Mouse (Mus musculus) midbrain, embryonic 14.5 days (tissue): ENCODE data around the gene Kcnq2. TPM values are rescaled to one million over a fixed set of nuclear protein-coding genes. Genes with fewer than 3 reads are reported as not detected.

ENCODE experiments used
- ATAC-seq: fragments of 200-750 bp; cut with Nextera tagmentation; 2 replicates; pipeline ENCODE4 v1.8.0; 2017; ENCODE audit warnings: moderate number of reproducible peaks, moderate library complexity; ENCODE audit not compliant: low FRiP score, low TSS enrichment
- DNase-seq: peaks from one replicate; pipeline ENCODE4 v3.0.0-alpha.2; 2015
- H3K27ac ChIP-seq: fragments of 300-500 bp; sonication (generic); replicated peaks from 2 replicates; pipeline ENCODE4 v1.5.1; 2014; ENCODE audit warnings: mild to moderate bottlenecking, low read depth, low read length, moderate library complexity
- H3K27me3 ChIP-seq: fragments of 300-500 bp; sonication (generic); 2 replicates; pipeline ENCODE4 v1.6.1; 2014; ENCODE audit warnings: low read length, control low read depth, mixed read lengths; ENCODE audit not compliant: control insufficient read depth, insufficient read depth
- H3K36me3 ChIP-seq: fragments of 300-500 bp; sonication (generic); 2 replicates; pipeline ENCODE4 v1.6.1; 2014; ENCODE audit warnings: low read length, control low read depth; ENCODE audit not compliant: control insufficient read depth, insufficient read depth
- H3K4me1 ChIP-seq: fragments of 300-500 bp; sonication (generic); 2 replicates; pipeline ENCODE4 v1.6.1; 2014; ENCODE audit warnings: mild to moderate bottlenecking, antibody characterized with exemption, low read length, control low read depth; ENCODE audit not compliant: control insufficient read depth, insufficient read depth
- H3K4me2 ChIP-seq: fragments of 300-500 bp; sonication (generic); 2 replicates; pipeline ENCODE4 v1.6.1; 2014; ENCODE audit warnings: mild to moderate bottlenecking, low read length, moderate library complexity
- H3K4me3 ChIP-seq: fragments of 300-500 bp; sonication (generic); replicated peaks from 2 replicates; pipeline ENCODE4 v1.5.1; 2014; ENCODE audit warnings: low read depth, low read length
- H3K9ac ChIP-seq: fragments of 300-500 bp; sonication (generic); replicated peaks from 2 replicates; pipeline ENCODE4 v1.6.1; 2014; ENCODE audit warnings: mild to moderate bottlenecking, low read length, moderate library complexity
- H3K9me3 ChIP-seq: fragments of 300-500 bp; sonication (generic); 2 replicates; pipeline ENCODE4 v1.6.1; 2016; ENCODE audit warnings: low read length, control low read depth, mixed read lengths; ENCODE audit not compliant: control insufficient read depth
- WGBS: fragments of 180-500 bp; shearing (Covaris S2); extraction: QIAGEN DNeasy Blood & Tissue Kit; methylation state at CpG from one replicate; pipeline ENCODE4 v1.1.7; 2014; 5-methylcytosine and 5-hydroxymethylcytosine counted together
- polyA plus RNA-seq: library from polyadenylated mRNA; unstranded; fragments of >200 nt; fragmentation: Nextera tagmentation; extraction: Ambion mirVana; gene quantifications from 2 replicates; pipeline ENCODE4 v1.2.1, GENCODE M21; 2014

Gene Kcnq2
- polyA plus RNA-seq, 1 experiment from 2014 or later: 52.4 TPM

DNA sequence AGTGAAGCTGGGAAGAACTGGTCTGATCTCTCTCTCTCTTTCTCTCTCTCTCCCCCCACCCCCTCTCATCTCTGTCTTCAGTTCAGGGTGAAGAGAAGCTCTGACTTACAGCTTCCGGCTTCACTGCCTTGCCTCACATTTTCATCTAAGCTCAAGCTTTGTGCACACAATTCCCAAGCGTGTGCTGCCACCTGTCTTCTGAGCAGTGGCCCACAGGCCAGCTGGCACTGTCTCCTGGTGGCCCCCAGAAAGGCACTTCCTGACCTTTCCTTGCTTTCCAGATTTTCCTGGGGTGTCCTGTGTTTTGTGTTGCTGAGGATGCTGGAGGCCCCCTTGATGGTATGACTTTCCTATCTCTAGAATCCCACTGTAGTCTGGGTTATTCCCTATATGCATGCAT is 31.0 kb downstream of the Kcnq2 start:
- no peak for ATAC-seq
- no peak overlapping the region for H3K9ac ChIP-seq
- H3K9me3 ChIP-seq: no peaks in the 10 kb centered on the region
- H3K27me3 ChIP-seq: no peaks in the 10 kb centered on the region
- 0 out of 2 replicates have a peak, but pooled peaks cover 8% of the 10 kb centered on the region for H3K4me1 ChIP-seq
- no peak overlapping the region for H3K4me2 ChIP-seq
- no peak overlapping the region for H3K27ac ChIP-seq
- no peak for DNase-seq
- no peak overlapping the region for H3K4me3 ChIP-seq
- H3K36me3 ChIP-seq: peaks cover 18% of the 10 kb centered on the region
- 69% methylated on average over 2 of the region's 2 CpGs for WGBS

DNA sequence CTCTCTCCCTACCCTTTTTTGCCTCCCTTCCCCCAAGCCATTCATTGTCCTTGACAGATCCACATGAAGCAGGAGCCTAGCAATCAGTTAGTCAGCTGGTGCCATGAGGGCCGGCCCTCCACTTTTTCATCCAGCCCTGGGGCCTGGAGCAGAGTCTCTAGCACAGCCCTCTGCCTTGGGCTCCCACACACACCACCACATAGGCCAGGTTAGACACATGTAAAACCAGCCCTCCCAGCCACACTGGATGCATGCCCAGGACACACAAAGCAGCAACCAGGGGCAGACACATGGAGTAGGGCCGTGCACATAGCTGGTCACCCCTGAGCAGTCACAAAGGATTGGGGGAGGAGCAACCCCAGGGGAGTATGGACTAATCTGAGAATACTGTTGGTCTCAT is 32.9 kb downstream of the Kcnq2 start:
- WGBS: 17% methylated on average over 2 of the region's 2 CpGs
- DNase-seq (no peak), ATAC-seq (no peak; the same call in 1 of the 2 replicates)
- Histone ChIP-seq H3K4me2 (no peak overlapping the region), H3K36me3 (peaks cover 20% of the 10 kb centered on the region), H3K9me3 (no peaks in the 10 kb centered on the region), H3K4me1 (0 out of 2 replicates have a peak, but pooled peaks cover 8% of the 10 kb centered on the region), H3K4me3 (no peak overlapping the region), H3K27me3 (no peaks in the 10 kb centered on the region), H3K27ac (no peak overlapping the region), H3K9ac (no peak overlapping the region)

DNA sequence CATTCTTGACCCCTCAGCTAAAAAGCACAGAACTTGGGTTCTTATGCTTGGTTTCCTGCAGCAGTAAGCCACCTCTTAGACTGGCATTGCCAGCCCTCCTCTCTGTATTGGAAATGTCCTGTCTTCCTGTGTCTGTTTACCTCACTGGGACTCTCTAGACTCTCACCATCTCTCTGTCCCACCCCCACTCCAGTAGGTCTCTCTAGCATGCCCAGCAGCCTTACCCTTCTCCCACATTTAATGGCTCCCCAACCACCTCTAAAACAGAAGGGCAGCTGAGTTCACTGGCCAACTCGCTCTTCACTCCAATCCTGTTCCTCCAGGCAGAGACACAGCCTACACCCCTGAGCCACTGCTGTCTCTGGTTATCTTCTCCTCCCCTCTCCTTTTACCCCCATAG is 33.5 kb downstream of the Kcnq2 start:
- no peak overlapping the region for H3K4me3 ChIP-seq
- DNase-seq: no peak

GRCm38 (mm10) chr2:181100087-181100486 is 35.0 kb downstream of the Kcnq2 start:
- no peak for DNase-seq
- Histone ChIP-seq H3K36me3 (peaks cover 27% of the 10 kb centered on the region), H3K4me2 (no peak overlapping the region), H3K4me1 (0 out of 2 replicates have a peak, but pooled peaks cover 8% of the 10 kb centered on the region), H3K9me3 (no peaks in the 10 kb centered on the region), H3K27me3 (no peaks in the 10 kb centered on the region), H3K9ac (no peak overlapping the region), H3K4me3 (no peak overlapping the region), H3K27ac (no peak overlapping the region)
- no peak for ATAC-seq
- WGBS: 93% methylated on average over 2 of the region's 2 CpGs

More for the DNA sequence above, 33.5 kb downstream of the Kcnq2 start:
- Histone ChIP-seq H3K9me3 (no peaks in the 10 kb centered on the region), H3K27me3 (no peaks in the 10 kb centered on the region), H3K4me2 (no peak overlapping the region), H3K27ac (no peak overlapping the region), H3K9ac (no peak overlapping the region), H3K4me1 (0 out of 2 replicates have a peak, but pooled peaks cover 8% of the 10 kb centered on the region), H3K36me3 (peaks cover 24% of the 10 kb centered on the region)
- no peak for ATAC-seq
- 70% methylated on average over 1 of the region's 1 CpGs for WGBS

- Histone ChIP-seq H3K9me3 (no peaks in the 10 kb centered on the region), H3K36me3 (peaks cover 38% of the 10 kb centered on the region), H3K4me2 (no peak overlapping the region), H3K4me1 (no peaks in the 10 kb centered on the region), H3K4me3 (no peak overlapping the region), H3K27me3 (no peaks in the 10 kb centered on the region), H3K27ac (no peak overlapping the region), H3K9ac (no peak overlapping the region)
- no peak for ATAC-seq
- 86% methylated on average over 3 of the region's 3 CpGs for WGBS
- no peak for DNase-seq
Measured at GRCm38 (mm10) chr2:181090123-181090522, 45.0 kb downstream of the Kcnq2 start.

DNA sequence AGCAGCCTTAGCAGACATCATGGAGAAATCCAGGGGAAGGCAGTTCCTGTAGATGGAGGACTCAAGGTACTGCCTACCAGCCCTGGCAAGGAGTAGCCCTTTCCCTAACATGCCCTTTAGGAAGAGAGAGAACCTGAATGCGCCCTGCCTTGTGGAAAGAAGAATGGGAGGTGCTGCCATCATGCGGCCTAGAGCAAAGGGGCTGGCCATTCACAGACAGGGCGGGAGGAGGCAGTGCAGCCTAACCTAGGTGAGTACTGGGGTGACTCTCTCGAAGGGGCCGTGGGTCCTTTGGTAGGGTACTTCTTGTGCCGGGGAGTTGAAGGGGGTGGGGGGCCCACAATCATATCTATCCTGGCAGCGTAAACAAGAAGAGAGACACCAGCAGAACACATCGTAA is 50.1 kb downstream of the Kcnq2 start:
- Histone ChIP-seq H3K36me3 (peaks cover 66% of the 10 kb centered on the region), H3K27ac (no peak overlapping the region), H3K9me3 (no peaks in the 10 kb centered on the region), H3K4me3 (no peak overlapping the region), H3K9ac (no peak overlapping the region), H3K4me1 (no peaks in the 10 kb centered on the region), H3K4me2 (no peak overlapping the region), H3K27me3 (no peaks in the 10 kb centered on the region)
- ATAC-seq (no peak), DNase-seq (no peak)
- WGBS: 61% methylated on average over 8 of the region's 8 CpGs

DNA sequence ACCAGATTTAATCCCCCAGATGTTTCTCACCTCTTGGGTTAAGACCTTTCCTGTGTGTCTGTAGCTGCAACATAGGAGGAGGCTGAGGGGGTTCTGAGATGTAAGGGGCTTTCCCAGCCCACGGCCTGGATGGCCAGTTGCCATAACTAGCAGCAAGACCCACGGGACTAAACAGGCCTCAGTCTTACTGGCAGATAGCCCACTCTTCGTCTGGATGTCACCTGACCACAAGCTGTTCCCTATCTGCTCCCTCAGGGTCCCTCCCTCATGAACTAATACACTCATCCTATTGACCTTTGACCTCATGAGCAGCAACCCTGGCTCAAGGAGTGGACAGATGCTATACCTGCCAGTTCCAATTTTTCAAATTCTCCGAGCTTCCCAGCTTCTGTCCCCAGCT is 51.2 kb downstream of the Kcnq2 start:
- H3K9ac ChIP-seq: no peak overlapping the region
- H3K9me3 ChIP-seq: no peaks in the 10 kb centered on the region
- peaks cover 69% of the 10 kb centered on the region for H3K36me3 ChIP-seq
- no peak for ATAC-seq
- no peak overlapping the region for H3K4me2 ChIP-seq
- H3K27me3 ChIP-seq: no peaks in the 10 kb centered on the region
- no peak overlapping the region for H3K4me3 ChIP-seq
- no peak overlapping the region for H3K27ac ChIP-seq
- no peak for DNase-seq
- 53% methylated on average over 4 of the region's 4 CpGs for WGBS
- H3K4me1 ChIP-seq: no peaks in the 10 kb centered on the region

DNA sequence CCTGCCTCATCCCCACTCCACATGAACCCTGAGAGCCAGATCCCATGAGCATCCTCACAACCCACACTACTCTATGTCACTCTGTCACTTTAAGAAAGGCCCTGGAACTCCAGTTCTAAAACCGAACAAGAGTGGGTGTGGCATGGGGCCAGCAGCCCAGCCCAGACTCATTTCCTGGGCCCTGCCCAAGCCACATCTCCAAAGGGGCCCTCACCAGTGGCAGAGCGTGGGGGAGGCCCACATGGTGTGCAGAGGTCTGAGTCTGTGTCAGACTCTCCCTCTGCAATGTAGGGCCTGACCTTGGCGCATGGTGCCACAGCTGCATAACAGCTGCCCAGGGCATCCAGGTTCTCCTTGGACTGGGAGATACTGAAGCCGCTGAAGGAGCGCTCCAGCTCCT is 54.2 kb downstream of the Kcnq2 start:
- Histone ChIP-seq H3K27ac (no peak overlapping the region), H3K9ac (no peak overlapping the region; the same call in 1 of the 2 replicates), H3K4me1 (no peaks in the 10 kb centered on the region), H3K4me3 (no peak overlapping the region), H3K27me3 (no peaks in the 10 kb centered on the region), H3K4me2 (no peak overlapping the region), H3K9me3 (no peaks in the 10 kb centered on the region), H3K36me3 (peaks cover 41% of the 10 kb centered on the region)
- DNase-seq (no peak), ATAC-seq (no peak)
- 70% methylated on average over 5 of the region's 5 CpGs for WGBS

- Histone ChIP-seq H3K27ac (no peak overlapping the region), H3K36me3 (peaks cover 33% of the 10 kb centered on the region), H3K4me1 (no peaks in the 10 kb centered on the region), H3K4me3 (no peak overlapping the region), H3K9me3 (no peaks in the 10 kb centered on the region), H3K9ac (no peak overlapping the region), H3K27me3 (no peaks in the 10 kb centered on the region), H3K4me2 (no peak overlapping the region)
- ATAC-seq (no peak), DNase-seq (no peak)
- 96% methylated on average over 2 of the region's 2 CpGs for WGBS
Measured at GRCm38 (mm10) chr2:181079518-181079917, 55.6 kb downstream of the Kcnq2 start.
